Mouse (Mus musculus) lung, postnatal 0 days (tissue): ENCODE data around the gene Tut1. TPM values are rescaled to one million over a fixed set of nuclear protein-coding genes. Genes with fewer than 3 reads are reported as not detected.

ENCODE experiments used
- ATAC-seq: fragments of 200-750 bp; cut with Nextera tagmentation; 2 replicates; pipeline ENCODE4 v1.8.0; 2017; ENCODE audit warnings: moderate library complexity
- DNase-seq: peaks from one replicate; pipeline ENCODE4 v3.0.0-alpha.2; 2016; ENCODE audit warnings: low spot score
- H3K27ac ChIP-seq: fragments of 300-500 bp; sonication (generic); 2 replicates; pipeline ENCODE4 v1.5.1; 2014; ENCODE audit warnings: antibody characterized with exemption, mild to moderate bottlenecking, low read length, mixed read lengths
- H3K27me3 ChIP-seq: fragments of 300-500 bp; sonication (generic); replicated peaks from 2 replicates; pipeline ENCODE4 v1.6.1; 2014; ENCODE audit warnings: low read length, mixed read lengths; ENCODE audit not compliant: insufficient read depth
- H3K36me3 ChIP-seq: fragments of 300-500 bp; sonication (generic); 2 replicates; pipeline ENCODE4 v1.6.1; 2014; ENCODE audit warnings: low read length, mixed read lengths; ENCODE audit not compliant: insufficient read depth
- H3K4me1 ChIP-seq: fragments of 300-500 bp; sonication (generic); 2 replicates; pipeline ENCODE4 v1.6.1; 2014; ENCODE audit warnings: antibody characterized with exemption, low read depth, low read length, mixed read lengths; ENCODE audit not compliant: insufficient read depth
- H3K4me2 ChIP-seq: fragments of 300-500 bp; sonication (generic); replicated peaks from 2 replicates; pipeline ENCODE4 v1.6.1; 2014; ENCODE audit warnings: low read depth, mild to moderate bottlenecking, low read length, moderate library complexity, mixed read lengths
- H3K4me3 ChIP-seq: fragments of 300-500 bp; sonication (generic); 2 replicates; pipeline ENCODE4 v1.5.1; 2014; ENCODE audit warnings: low read depth, low read length
- H3K9ac ChIP-seq: fragments of 300-500 bp; sonication (generic); replicated peaks from 2 replicates; pipeline ENCODE4 v1.6.1; 2014; ENCODE audit warnings: low read depth, mild to moderate bottlenecking
- H3K9me3 ChIP-seq: fragments of 300-500 bp; sonication (generic); 2 replicates; pipeline ENCODE4 v1.6.1; 2016; ENCODE audit warnings: low read length, mixed read lengths
- CTCF ChIP-seq: IDR thresholded peaks from 2 replicates; pipeline ENCODE4 v1.5.1; 2016; ENCODE audit warnings: antibody characterized with exemption, mild to moderate bottlenecking
- EP300 ChIP-seq: IDR thresholded peaks from 2 replicates; pipeline ENCODE4 v1.6.1; 2016; ENCODE audit warnings: antibody characterized with exemption, mild to moderate bottlenecking, control low read depth
- WGBS: fragments of 180-500 bp; shearing (Covaris S2); extraction: QIAGEN DNeasy Blood & Tissue Kit; methylation state at CpG from one replicate; pipeline ENCODE4 v1.1.7; 2014; 5-methylcytosine and 5-hydroxymethylcytosine counted together
- polyA plus RNA-seq: library from polyadenylated mRNA; unstranded; fragments of >200 nt; fragmentation: Nextera tagmentation; extraction: Ambion mirVana; gene quantifications from 2 replicates; pipeline ENCODE4 v1.2.1, GENCODE M21; 2015

The Tut1 gene
- polyA plus RNA-seq, 1 experiment from 2014 or later = 12.8 TPM

GRCm38 (mm10) chr19:8974638-8975037 lies 21.0 kb downstream of the Tut1 start:
- Histone ChIP-seq H3K4me3 (no peak overlapping the region), H3K27me3 (no peaks in the 10 kb centered on the region), H3K4me2 (no peak overlapping the region), H3K9me3 (no peaks in the 10 kb centered on the region), H3K27ac (no peak overlapping the region), H3K4me1 (no peaks in the 10 kb centered on the region), H3K9ac (no peak overlapping the region), H3K36me3 (peaks cover 49% of the 10 kb centered on the region)
- 73% methylated on average over 1 of the region's 1 CpGs for WGBS
- TF ChIP-seq CTCF (peak; percentile 16; the same call in 1 of the 2 replicates), EP300 (no peak)
- peak; percentile 4 for DNase-seq
- no peak for ATAC-seq

DNA sequence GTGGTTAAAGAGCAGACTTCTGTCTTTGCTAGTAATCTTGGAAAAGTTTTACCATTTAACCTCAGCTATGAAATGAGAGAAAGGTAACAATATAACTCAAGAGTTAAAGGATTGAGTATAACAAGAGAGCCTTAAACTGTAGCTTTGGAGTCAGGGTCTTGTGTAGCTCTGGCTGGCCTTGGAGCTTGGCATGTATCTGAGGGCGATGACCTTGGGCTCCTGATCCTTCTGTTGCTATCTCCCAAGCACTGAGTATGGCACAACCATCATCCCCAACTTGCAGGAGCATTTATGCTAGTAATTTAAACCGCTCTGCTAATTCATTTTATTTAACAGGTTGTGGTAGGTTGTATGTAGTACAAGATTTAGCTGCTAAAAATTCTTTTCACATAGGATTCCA lies 21.8 kb downstream of the Tut1 start:
- TF ChIP-seq EP300 (no peak), CTCF (no peak)
- no peak overlapping the region for H3K4me3 ChIP-seq
- ATAC-seq = no peak

DNA sequence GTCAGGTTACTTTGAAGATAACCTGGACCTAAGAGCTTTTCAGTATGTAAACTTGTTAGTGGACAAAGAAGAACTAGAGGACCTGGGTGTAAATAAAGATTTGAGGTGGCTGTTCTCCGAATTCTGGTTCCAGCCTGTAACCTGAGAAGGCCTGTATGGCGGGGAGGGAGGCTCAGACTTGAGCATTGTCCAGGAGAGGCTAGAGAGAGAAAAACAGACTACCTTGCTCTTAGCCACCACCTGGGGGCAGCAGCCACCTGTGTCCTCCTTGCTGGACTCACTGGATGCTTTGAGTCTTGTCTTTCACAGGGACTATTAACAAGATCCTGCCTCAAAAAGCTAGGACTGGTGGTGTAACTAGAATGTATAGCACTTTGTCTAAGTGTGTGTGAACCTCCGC lies 22.9 kb downstream of the Tut1 start:
- no peaks in the 10 kb centered on the region for H3K27me3 ChIP-seq
- ATAC-seq (peak; percentile 91), DNase-seq (peak; percentile 92)
- no peaks in the 10 kb centered on the region; the same call in 1 of the 2 replicates for H3K4me1 ChIP-seq
- peaks cover 33% of the 10 kb centered on the region for H3K36me3 ChIP-seq
- H3K9me3 ChIP-seq = no peaks in the 10 kb centered on the region
- 39% methylated on average over 3 of the region's 3 CpGs for WGBS
- H3K4me2 ChIP-seq = no peak overlapping the region
- H3K9ac ChIP-seq = no peak overlapping the region
- peak; percentile 37; the same call in 1 of the 2 replicates for TF ChIP-seq EP300
- TF ChIP-seq CTCF = peak; percentile 89
- no peak overlapping the region for H3K27ac ChIP-seq
- H3K4me3 ChIP-seq = no peak overlapping the region

More for the DNA sequence above, 21.8 kb downstream of the Tut1 start:
- Histone ChIP-seq H3K36me3 (peaks cover 41% of the 10 kb centered on the region), H3K9ac (no peak overlapping the region), H3K9me3 (no peaks in the 10 kb centered on the region), H3K4me1 (no peaks in the 10 kb centered on the region), H3K27me3 (no peaks in the 10 kb centered on the region), H3K4me2 (no peak overlapping the region), H3K27ac (no peak overlapping the region)
- no peak for DNase-seq
- WGBS = 92% methylated on average over 2 of the region's 2 CpGs

DNA sequence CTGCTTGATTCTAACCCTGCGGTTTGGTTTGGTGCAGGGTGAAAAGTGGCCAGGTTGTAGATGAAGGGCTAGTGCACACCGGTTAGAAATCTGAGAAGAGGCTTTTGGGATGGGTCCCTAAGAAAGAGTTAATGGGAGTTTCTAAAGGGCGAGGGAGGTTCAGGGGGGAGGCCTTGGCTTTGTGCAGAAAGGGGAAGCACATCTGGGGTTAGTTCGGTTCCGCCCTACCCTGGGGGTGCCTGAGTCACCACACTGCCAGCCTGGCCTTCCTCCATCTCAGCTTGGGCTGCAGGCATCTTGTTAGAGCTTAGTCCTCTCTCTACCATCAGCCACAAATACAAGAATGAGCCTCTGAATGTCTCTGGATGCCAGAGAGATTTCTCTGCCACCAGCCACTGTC lies 27.1 kb downstream of the Tut1 start:
- peaks cover 4% of the 10 kb centered on the region; the same call in 1 of the 2 replicates for H3K36me3 ChIP-seq
- WGBS = 57% methylated on average over 5 of the region's 5 CpGs

DNA sequence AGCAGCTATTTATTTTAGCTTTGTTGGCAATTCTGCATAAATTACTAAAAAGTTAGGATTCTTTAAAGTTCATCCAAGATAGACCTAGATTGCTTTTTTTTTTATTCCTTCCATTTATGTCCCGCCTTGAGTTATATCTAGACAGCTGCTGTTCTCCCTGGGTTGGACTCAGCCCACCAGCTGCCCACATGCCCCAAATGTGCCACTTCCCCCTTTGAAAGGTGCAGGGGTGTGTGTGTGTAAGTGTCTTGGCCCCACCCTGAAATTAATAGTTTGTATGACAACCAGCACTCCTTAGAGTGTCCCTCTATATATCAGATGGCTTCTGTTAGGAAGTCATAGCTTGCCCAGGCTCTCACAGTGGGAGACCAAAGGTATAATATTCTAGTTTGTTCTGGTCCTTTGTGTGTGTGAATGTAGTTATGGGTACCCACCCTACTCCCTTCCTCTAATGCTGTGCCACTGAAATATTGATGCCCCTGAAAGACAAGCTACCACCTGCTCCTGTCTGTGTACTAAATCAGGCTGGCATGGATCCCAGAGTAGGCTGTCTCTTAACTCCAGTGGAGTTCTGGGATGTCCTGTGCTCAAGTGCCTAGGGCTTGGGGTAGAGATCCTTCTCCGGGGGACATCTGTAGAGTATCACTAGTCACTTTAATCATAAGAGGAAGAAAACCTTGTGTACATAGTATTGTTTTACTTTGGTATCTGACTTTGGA lies 28.0 kb downstream of the Tut1 start:
- Histone ChIP-seq H3K4me1 (peaks cover 39% of the 10 kb centered on the region), H3K27ac (peak overlapping the region; percentile 81), H3K9ac (no peak overlapping the region), H3K4me2 (no peak overlapping the region), H3K9me3 (no peaks in the 10 kb centered on the region), H3K36me3 (peaks cover 4% of the 10 kb centered on the region; the same call in 1 of the 2 replicates), H3K4me3 (no peak overlapping the region), H3K27me3 (no peaks in the 10 kb centered on the region)
- peak; percentile 39 for DNase-seq
- ATAC-seq = no peak
- TF ChIP-seq CTCF (no peak), EP300 (no peak)
- 49% methylated on average over 2 of the region's 2 CpGs for WGBS

More for the DNA sequence above, 27.1 kb downstream of the Tut1 start:
- no peak overlapping the region for H3K4me2 ChIP-seq
- ATAC-seq = no peak
- peaks cover 36% of the 10 kb centered on the region for H3K4me1 ChIP-seq
- H3K9me3 ChIP-seq = no peaks in the 10 kb centered on the region
- TF ChIP-seq EP300 (no peak), CTCF (no peak)
- H3K27ac ChIP-seq = 0 out of 2 replicates have a peak overlapping the region, but pooled peaks have one; percentile 81
- no peak for DNase-seq
- H3K9ac ChIP-seq = no peak overlapping the region
- H3K27me3 ChIP-seq = no peaks in the 10 kb centered on the region
- H3K4me3 ChIP-seq = no peak overlapping the region

DNA sequence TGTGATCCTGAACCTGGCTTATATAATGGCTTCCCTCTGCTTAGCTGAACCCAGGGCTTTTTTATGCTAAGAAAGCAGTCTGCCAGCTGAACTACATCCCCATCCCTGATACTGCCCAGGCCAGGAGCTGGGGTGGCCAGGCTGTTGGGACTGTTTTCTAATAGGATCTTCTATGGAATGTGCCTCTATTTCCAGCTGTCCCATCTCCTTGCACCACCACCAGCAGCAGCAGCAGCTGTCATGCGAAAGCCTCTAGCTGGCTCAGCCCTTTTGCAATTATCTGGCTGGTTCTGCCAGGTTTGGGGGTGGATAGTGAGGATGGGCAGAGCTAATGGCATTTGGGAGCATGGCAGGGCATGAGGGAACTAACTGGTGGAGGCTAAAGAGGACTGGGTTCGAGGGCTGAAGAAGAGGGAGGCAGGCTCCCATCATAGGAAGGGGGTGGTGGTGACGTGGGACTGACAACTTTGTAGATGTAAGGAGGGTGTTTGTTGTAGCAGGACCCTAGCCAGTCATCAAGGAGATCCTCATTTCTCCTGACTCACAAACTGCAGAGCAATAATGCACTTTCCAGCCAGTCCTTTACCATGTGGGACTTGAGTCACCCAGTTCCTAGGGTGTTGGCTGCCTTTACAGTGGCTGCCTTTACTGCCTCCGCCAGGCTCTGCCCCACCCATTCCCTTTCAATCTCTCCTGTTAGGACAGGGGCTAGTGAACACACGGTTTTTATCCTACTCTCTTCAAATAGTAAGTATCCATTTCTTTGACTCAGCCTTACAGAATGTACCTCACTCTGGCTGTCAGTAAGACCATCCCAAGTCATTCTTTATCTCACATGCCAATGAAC lies 28.9 kb downstream of the Tut1 start:
- TF ChIP-seq CTCF (no peak), EP300 (no peak; the same call in 1 of the 2 replicates)
- H3K27ac ChIP-seq = peak overlapping the region; percentile 81
- H3K4me2 ChIP-seq = no peak overlapping the region; the same call in 1 of the 2 replicates
- ATAC-seq (peak; percentile 68), DNase-seq (peak; percentile 84)
- H3K9ac ChIP-seq = no peak overlapping the region
- 37% methylated on average over 5 of the region's 5 CpGs for WGBS
- H3K4me3 ChIP-seq = no peak overlapping the region
- H3K27me3 ChIP-seq = no peaks in the 10 kb centered on the region
- peaks cover 4% of the 10 kb centered on the region; the same call in 1 of the 2 replicates for H3K36me3 ChIP-seq
- peaks cover 39% of the 10 kb centered on the region for H3K4me1 ChIP-seq
- no peaks in the 10 kb centered on the region for H3K9me3 ChIP-seq
